Mouse (Mus musculus): ENCODE results near the gene Gm13288. TPM values are rescaled to one million over a fixed set of nuclear protein-coding genes. Genes with fewer than 3 reads are reported as not detected.
"Not testable (repeated sequence)": the region's sequence is repeated elsewhere in the genome, so short reads cannot be mapped to it uniquely, and the experiment has no call there.

Gm13288 gene
- total RNA-seq, 2 experiments from 2014 or later = not detected

GRCm38 (mm10) chr4:88797097-88797496 lies 8.2 kb upstream of the Gm13288 start, which contains the start of gene Gm13279:
Gene Gm13279 (plus strand): TSS chr4:88797397.
- DNase-seq; intact Hi-C loops (cut with DNase I): not testable (repeated sequence)

- intact Hi-C loops (cut with DNase I); DNase-seq: not testable (repeated sequence)
Measured at GRCm38 (mm10) chr4:88799365-88799764, 6.0 kb upstream of the Gm13288 start, which contains the start of gene Gm13285. Gene Gm13285 (plus strand): TSS chr4:88799665.

- DNase-seq; intact Hi-C loops (cut with DNase I): not testable (repeated sequence)
Measured at GRCm38 (mm10) chr4:88802954-88803353, 2.4 kb upstream of the Gm13288 start, which contains the start of gene Gm13287. Gene Gm13287 (plus strand): TSS chr4:88803254.

GRCm38 (mm10) chr4:88805761-88806160 lies 430 bp downstream of the Gm13288 start:
- intact Hi-C loops (cut with DNase I) = not testable (repeated sequence)
- DNase-seq = peak; percentile 23 to 29

- intact Hi-C loops (cut with DNase I) = no loop called here
- no peak for DNase-seq
Measured at GRCm38 (mm10) chr4:88815928-88816327, 10.6 kb downstream of the Gm13288 start, which contains the start of gene Ifna7. Gene Ifna7 (plus strand): TSS chr4:88816228.

- intact Hi-C loops (cut with DNase I) = loop anchor here (5.0 kb wide), 1 partner anchor 137 kb away; the partner anchor contains the start of gene Ifna2
- no peak for DNase-seq
Measured at GRCm38 (mm10) chr4:88819659-88820058, 14.3 kb downstream of the Gm13288 start, which contains the start of gene Ifna11. Gene Ifna11 (plus strand): TSS chr4:88819959.

- intact Hi-C loops (cut with DNase I) = loop anchor here (5.0 kb wide), 1 partner anchor 141 kb away; the partner anchor contains the start of gene Ifna2
- DNase-seq = no peak
Measured at GRCm38 (mm10) chr4:88822995-88823394, 17.7 kb downstream of the Gm13288 start.

GRCm38 (mm10) chr4:88827116-88827515 lies 21.8 kb downstream of the Gm13288 start, which contains the start of gene Ifna6:
Gene Ifna6 (plus strand): TSS chr4:88827416.
- DNase-seq; intact Hi-C loops (cut with DNase I): not testable (repeated sequence)

GRCm38 (mm10) chr4:88830523-88830922 lies 25.2 kb downstream of the Gm13288 start:
- peak; percentile 3 to 14 for DNase-seq
- intact Hi-C loops (cut with DNase I) = no loop called here

GRCm38 (mm10) chr4:88835225-88835624 lies 29.9 kb downstream of the Gm13288 start, which contains the start of gene Ifna5:
Gene Ifna5 (plus strand): TSS chr4:88835525.
- intact Hi-C loops (cut with DNase I) = not testable (repeated sequence)

GRCm38 (mm10) chr4:88838828-88839227 lies 33.5 kb downstream of the Gm13288 start:
- DNase-seq = peak in 1 of 2 experiments; percentile 5
- intact Hi-C loops (cut with DNase I) = no loop called here

More at GRCm38 (mm10) chr4:88835225-88835624, 29.9 kb downstream of the Gm13288 start, which contains the start of gene Ifna5:
- not testable (repeated sequence) for DNase-seq

GRCm38 (mm10) chr4:88840058-88840457 lies 34.7 kb downstream of the Gm13288 start:
- DNase-seq = no peak
- intact Hi-C loops (cut with DNase I) = no loop called here

GRCm38 (mm10) chr4:88841438-88841911 lies 36.1 kb downstream of the Gm13288 start, which contains the start of gene Ifna4:
Gene Ifna4 (plus strand): TSS chr4:88841861.
- intact Hi-C loops (cut with DNase I) = no loop called here
- DNase-seq = no peak

- no peak for DNase-seq
- intact Hi-C loops (cut with DNase I) = no loop called here
Measured at GRCm38 (mm10) chr4:88845334-88845733, 40.0 kb downstream of the Gm13288 start.

GRCm38 (mm10) chr4:88849698-88850097 lies 44.4 kb downstream of the Gm13288 start, which contains the start of gene Ifna1:
Gene Ifna1 (plus strand): TSS chr4:88850087.
- intact Hi-C loops (cut with DNase I) = no loop called here
- DNase-seq = no peak

- DNase-seq = no peak
- intact Hi-C loops (cut with DNase I) = no loop called here
Measured at GRCm38 (mm10) chr4:88851026-88851763, 45.9 kb downstream of the Gm13288 start.

Other genes with a start within 250 kb of the Gm13288 start
- gene Ifna15, start 247.3 kb upstream of the Gm13288 start, total RNA-seq (2021) = not detected
- gene Ifna14, start 233.7 kb upstream of the Gm13288 start, total RNA-seq (2021) = not detected
- not detected for gene Ifna9, start 213.1 kb upstream of the Gm13288 start, total RNA-seq (2021)
- gene Ifna12, start 202.2 kb upstream of the Gm13288 start, total RNA-seq (2021) = not detected
- not detected for gene C87499, start 171.1 kb upstream of the Gm13288 start, total RNA-seq (2021)
- gene Ifna13, start 161.1 kb upstream of the Gm13288 start, total RNA-seq (2021) = not detected
- not detected for gene Ifna16, start 128.6 kb upstream of the Gm13288 start, total RNA-seq (2021)
- gene Ifna2, start 121.6 kb upstream of the Gm13288 start, total RNA-seq (2021) = not detected
- gene Ifnab, start 114.2 kb upstream of the Gm13288 start, total RNA-seq (2021) = not detected
- under 1 TPM; 0.39 to 0.43 TPM for gene Gm26566, start 83.7 kb upstream of the Gm13288 start, total RNA-seq (2021)
- gene Klhl9, start 83.1 kb upstream of the Gm13288 start, total RNA-seq (2021) = 10 to 100 TPM; 69.3 to 71.1 TPM
- not detected for gene Gm13271, start 50.7 kb upstream of the Gm13288 start, total RNA-seq (2021)
- not detected for gene Gm13283, start 45.4 kb upstream of the Gm13288 start, total RNA-seq (2021)
- not detected for gene Gm13290, start 31.7 kb upstream of the Gm13288 start, total RNA-seq (2021)
- gene Gm13289, start 28.6 kb upstream of the Gm13288 start, total RNA-seq (2021) = not detected
- not detected for gene Gm13272, start 25.7 kb upstream of the Gm13288 start, total RNA-seq (2021)
- not detected for gene Ifnz, start 23.4 kb upstream of the Gm13288 start, total RNA-seq (2021)
- gene Gm13276, start 19.8 kb upstream of the Gm13288 start, total RNA-seq (2021) = not detected
- gene Gm13277, start 16.9 kb upstream of the Gm13288 start, total RNA-seq (2021) = not detected
- gene Gm13278, start 14.0 kb upstream of the Gm13288 start, total RNA-seq (2021) = not detected
- gene Gm13275, start 11.0 kb upstream of the Gm13288 start, total RNA-seq (2021) = not detected
- gene Gm13279, start 8.1 kb upstream of the Gm13288 start, total RNA-seq (2021) = not detected
- gene Gm13285, start 5.9 kb upstream of the Gm13288 start, total RNA-seq (2021) = under 1 TPM; 0.19 TPM
- not detected for gene Gm13287, start 2.3 kb upstream of the Gm13288 start, total RNA-seq (2021)
- gene Ifna7, start 10.7 kb downstream of the Gm13288 start, total RNA-seq (2021) = not detected
- not detected for gene Ifna11, start 14.4 kb downstream of the Gm13288 start, total RNA-seq (2021)
- not detected for gene Ifna6, start 21.9 kb downstream of the Gm13288 start, total RNA-seq (2021)
- not detected for gene Ifna5, start 30.0 kb downstream of the Gm13288 start, total RNA-seq (2021)
- gene Ifna4, start 36.3 kb downstream of the Gm13288 start, total RNA-seq (2021) = not detected
- gene Ifna1, start 44.6 kb downstream of the Gm13288 start, total RNA-seq (2021) = not detected
- not detected for gene Ifne, start 74.7 kb downstream of the Gm13288 start, total RNA-seq (2021)